Mouse (Mus musculus) liver, embryonic 14.5 days (tissue): ENCODE measurements around the gene Chil1. TPM values are rescaled to one million over a fixed set of nuclear protein-coding genes. Genes with fewer than 3 reads are reported as not detected.
A peak's percentile ranks its signal among the peaks of the same experiment; 100 is the strongest.

Source experiments
- ATAC-seq: fragments of 200-750 bp; cut with Nextera tagmentation; 2 replicates; pipeline ENCODE4 v1.8.0; 2017; ENCODE audit warnings: moderate number of reproducible peaks, mild to moderate bottlenecking, moderate library complexity; ENCODE audit not compliant: insufficient read depth
- DNase-seq, 3 experiments: peaks; one replicate each; pipeline ENCODE4 v3.0.0-alpha.2; 2012 to 2013; ENCODE audit warnings: low read depth in 3 of 3, low spot score in 3 of 3
- H3K27ac ChIP-seq: fragments of 300-500 bp; sonication (generic); 2 replicates; pipeline ENCODE4 v1.5.1; 2014; ENCODE audit warnings: moderate library complexity, mild to moderate bottlenecking, control low read depth, inconsistent platforms
- H3K27me3 ChIP-seq: fragments of 300-500 bp; sonication (generic); 2 replicates; pipeline ENCODE4 v1.6.1; 2014; ENCODE audit warnings: mild to moderate bottlenecking, low read length, moderate library complexity; ENCODE audit not compliant: control insufficient read depth, insufficient read depth
- H3K36me3 ChIP-seq: fragments of 300-500 bp; sonication (generic); replicated peaks from 2 replicates; pipeline ENCODE4 v1.6.1; 2014; ENCODE audit warnings: low read depth; ENCODE audit not compliant: control insufficient read depth, insufficient read depth
- H3K4me1 ChIP-seq, 2 experiments: fragments of 200-500 bp in 1 of 2; fragments of 300-500 bp in 1 of 2; sonication (generic) in 1 of 2; replicated peaks; 2 replicates each; pipeline ENCODE4 v1.6.1; 2012 to 2014; ENCODE audit warnings: antibody characterized with exemption in 1 of 2, inconsistent platforms in 1 of 2, low read length in 1 of 2; ENCODE audit not compliant: control insufficient read depth in 2 of 2, insufficient read depth in 2 of 2
- H3K4me2 ChIP-seq: fragments of 300-500 bp; sonication (generic); 2 replicates; pipeline ENCODE4 v1.6.1; 2014; ENCODE audit warnings: low read depth, mild to moderate bottlenecking, control low read depth, moderate library complexity
- H3K4me3 ChIP-seq, 2 experiments: fragments of 200-500 bp in 1 of 2; fragments of 300-500 bp in 1 of 2; sonication (generic) in 1 of 2; 2 replicates each; pipeline ENCODE4 v1.5.1; 2012 to 2014; ENCODE audit warnings: low read depth in 2 of 2, low read length in 2 of 2, mild to moderate bottlenecking in 2 of 2, control low read depth in 1 of 2, inconsistent platforms in 1 of 2, moderate library complexity in 1 of 2; ENCODE audit not compliant: insufficient read depth in 1 of 2
- H3K9ac ChIP-seq: fragments of 300-500 bp; sonication (generic); replicated peaks from 2 replicates; pipeline ENCODE4 v1.6.1; 2014; ENCODE audit warnings: mild to moderate bottlenecking, control low read depth, moderate library complexity
- H3K9me3 ChIP-seq: fragments of 300-500 bp; sonication (generic); 2 replicates; pipeline ENCODE4 v1.6.1; 2016; ENCODE audit warnings: low read length, mixed read lengths; ENCODE audit not compliant: control insufficient read depth
- CTCF ChIP-seq: IDR thresholded peaks from 2 replicates; pipeline ENCODE4 v1.5.1; 2016; ENCODE audit warnings: antibody characterized with exemption, low read depth, control low read depth
- EP300 ChIP-seq: IDR thresholded peaks from 2 replicates; pipeline ENCODE4 v1.6.1; 2016; ENCODE audit warnings: antibody characterized with exemption, low read depth
- WGBS: fragments of 180-500 bp; shearing (Covaris S2); extraction: QIAGEN DNeasy Blood & Tissue Kit; methylation state at CpG from one replicate; pipeline ENCODE4 v1.1.7; 2014; ENCODE audit not compliant: insufficient replicate concordance; 5-methylcytosine and 5-hydroxymethylcytosine counted together
- polyA plus RNA-seq, 2 experiments: library from polyadenylated mRNA; depleted of rRNA in 1 of 2; stranded (reverse) in 1 of 2; unstranded in 1 of 2; fragments of >200 nt; fragmentation: Nextera tagmentation in 1 of 2; extraction: Ambion mirVana in 1 of 2; gene quantifications; 2 replicates each; pipeline versions ENCODE4 v1.2.1 to v1.2.3; 2012 to 2014

The Chil1 gene
- polyA plus RNA-seq, 2 experiments: 1.3 to 3.7 TPM

DNA sequence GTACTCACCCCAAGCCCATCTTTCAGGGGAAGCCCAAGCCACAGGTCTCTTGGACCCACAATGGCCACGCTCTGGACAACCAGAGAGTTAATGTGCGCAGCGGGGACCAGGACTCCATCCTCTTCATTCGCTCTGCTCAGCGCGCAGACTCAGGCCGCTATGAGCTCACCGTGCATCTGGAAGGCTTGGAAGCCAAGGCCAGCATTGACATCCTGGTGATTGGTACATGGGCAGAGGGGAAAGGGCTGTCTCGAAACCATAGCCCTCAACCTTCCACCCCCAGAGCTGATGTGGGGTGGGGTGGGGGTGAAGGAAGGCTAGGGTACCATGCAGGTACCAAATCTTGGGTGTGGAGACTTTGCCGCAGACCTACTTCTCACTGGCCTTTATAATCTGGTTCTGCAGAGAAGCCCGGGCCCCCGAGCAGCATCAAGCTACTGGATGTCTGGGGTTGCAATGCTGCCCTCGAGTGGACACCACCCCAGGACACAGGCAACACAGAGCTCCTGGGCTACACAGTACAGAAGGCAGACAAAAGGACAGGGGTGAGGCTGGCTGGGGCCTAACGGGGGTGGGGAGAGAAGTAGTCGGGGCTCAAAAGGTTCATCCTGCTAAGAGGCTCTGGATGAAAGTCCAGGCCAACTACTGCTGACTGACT, 15.5 kb downstream of the Chil1 start:
- Histone ChIP-seq H3K4me1 (peaks cover 0 to 4% of the 10 kb centered on the region in 2 experiments; a peak in 1 of 4 replicates), H3K4me2 (no peak overlapping the region), H3K4me3 (no peak overlapping the region), H3K36me3 (no peaks in the 10 kb centered on the region), H3K9ac (no peak overlapping the region), H3K27me3 (no peaks in the 10 kb centered on the region; the same call in 1 of the 2 replicates), H3K9me3 (no peaks in the 10 kb centered on the region), H3K27ac (no peak overlapping the region)
- DNase-seq (no peak), ATAC-seq (no peak)
- TF ChIP-seq EP300 (no peak), CTCF (peak; percentile 28; the same call in 1 of the 2 replicates)
- WGBS: 72% methylated on average over 15 of the region's 15 CpGs

DNA sequence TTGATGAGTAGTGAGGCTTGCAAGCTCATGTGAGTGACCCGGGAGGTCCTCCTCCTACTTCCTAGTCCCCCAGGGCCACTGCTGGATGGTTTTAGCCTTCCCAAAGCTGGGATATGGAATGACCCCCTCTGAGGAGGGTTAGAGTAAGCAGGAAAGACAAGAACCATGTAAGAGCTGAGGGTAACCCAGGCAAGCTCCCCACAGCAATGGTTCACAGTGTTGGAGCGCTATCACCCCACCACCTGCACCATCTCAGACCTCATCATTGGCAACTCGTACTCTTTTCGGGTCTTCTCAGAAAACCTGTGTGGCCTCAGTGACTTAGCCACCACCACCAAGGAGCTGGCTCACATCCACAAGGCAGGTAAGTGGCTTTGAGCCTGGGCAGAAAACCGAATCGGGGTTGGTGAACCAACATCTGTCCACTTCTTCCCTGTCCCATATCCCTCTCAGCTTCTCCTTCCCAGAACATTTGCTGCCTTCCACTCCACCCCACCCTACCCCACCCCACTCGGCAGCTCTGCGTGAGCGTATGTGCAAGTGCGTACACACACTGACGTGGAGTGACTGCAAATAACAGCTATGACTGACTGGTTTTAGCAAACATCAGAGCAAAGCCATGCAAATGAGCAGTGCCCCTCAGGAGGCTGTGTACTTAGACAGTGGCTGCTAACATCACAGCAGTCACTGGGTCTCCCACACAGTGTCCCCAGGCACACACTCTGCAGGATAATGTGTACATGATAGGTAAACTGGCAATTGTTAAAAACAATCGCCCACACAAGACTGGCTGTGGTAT, 16.4 kb downstream of the Chil1 start:
- Histone ChIP-seq H3K36me3 (no peaks in the 10 kb centered on the region), H3K4me1 (peaks cover 0 to 4% of the 10 kb centered on the region in 2 experiments; a peak in 1 of 4 replicates), H3K9me3 (no peaks in the 10 kb centered on the region), H3K27ac (no peak overlapping the region), H3K27me3 (no peaks in the 10 kb centered on the region; the same call in 1 of the 2 replicates), H3K4me2 (no peak overlapping the region), H3K4me3 (no peak overlapping the region), H3K9ac (no peak overlapping the region)
- WGBS: 63% methylated on average over 12 of the region's 12 CpGs
- DNase-seq (no peak), ATAC-seq (no peak)
- TF ChIP-seq EP300: no peak
- no peak for TF ChIP-seq CTCF

DNA sequence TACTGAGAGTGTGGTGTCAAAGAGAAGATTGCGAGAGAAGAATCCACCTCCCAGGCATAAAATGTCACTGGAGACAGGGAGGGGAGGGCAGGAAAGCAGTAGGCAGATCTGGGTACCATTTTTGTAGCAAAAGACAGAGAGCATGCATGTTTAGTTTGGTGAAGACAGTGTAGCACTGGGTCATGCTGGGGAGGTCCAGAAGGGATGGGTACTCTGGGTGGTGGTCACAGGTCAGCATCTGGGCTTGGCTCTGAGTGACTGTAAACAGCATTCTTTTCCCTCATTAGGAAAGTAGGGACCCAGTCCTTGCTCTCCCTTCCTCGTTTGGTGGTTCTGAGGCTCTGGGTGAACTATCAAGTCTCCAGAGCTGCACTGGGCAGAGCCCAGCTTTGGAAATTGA, 18.5 kb downstream of the Chil1 start:
- 47% methylated on average over 2 of the region's 2 CpGs for WGBS
- no peak overlapping the region for H3K27ac ChIP-seq
- DNase-seq: no peak
- no peak overlapping the region for H3K9ac ChIP-seq
- H3K36me3 ChIP-seq: no peaks in the 10 kb centered on the region
- TF ChIP-seq EP300: no peak
- TF ChIP-seq CTCF: no peak
- H3K9me3 ChIP-seq: no peaks in the 10 kb centered on the region
- ATAC-seq: no peak
- no peaks in the 10 kb centered on the region for H3K27me3 ChIP-seq
- H3K4me2 ChIP-seq: no peak overlapping the region
- H3K4me1 ChIP-seq: peaks cover 0 to 9% of the 10 kb centered on the region in 2 experiments; a peak in 3 of 4 replicates
- H3K4me3 ChIP-seq: no peak overlapping the region

DNA sequence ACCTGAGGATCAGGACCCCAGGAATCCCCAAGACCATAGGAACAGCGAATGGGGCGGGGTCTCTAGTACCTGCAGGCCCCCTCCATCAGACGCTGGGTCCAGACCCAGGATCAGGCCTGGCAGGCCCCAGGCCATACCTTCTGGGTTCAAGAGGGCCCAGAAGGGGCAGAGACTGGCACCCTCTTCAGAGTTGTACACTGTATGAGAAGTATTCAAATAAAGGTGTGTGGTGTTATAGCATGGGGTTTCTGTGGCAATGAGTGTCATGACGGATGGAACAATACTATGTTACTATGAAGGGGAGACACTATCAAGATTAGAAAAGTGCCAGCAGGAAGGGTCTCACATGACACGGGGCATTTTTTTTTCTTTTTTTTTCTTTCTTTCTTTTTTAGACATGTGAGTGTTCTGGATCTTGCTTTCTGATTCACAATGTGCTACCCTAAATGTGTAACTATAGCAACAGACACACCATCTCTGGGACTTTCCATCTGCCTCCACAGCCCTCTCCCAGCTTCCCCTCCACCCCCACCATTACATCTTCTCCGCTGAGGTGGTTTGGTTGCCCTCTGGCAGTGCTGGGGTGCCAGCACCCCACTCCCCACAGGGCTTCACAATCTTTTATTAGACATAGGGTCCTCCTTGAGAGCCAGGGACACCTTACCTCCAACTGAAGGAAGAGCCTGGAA, 19.2 kb downstream of the Chil1 start:
- WGBS: 57% methylated on average over 6 of the region's 6 CpGs
- Histone ChIP-seq H3K9me3 (no peaks in the 10 kb centered on the region), H3K4me2 (no peak overlapping the region), H3K4me3 (no peak overlapping the region), H3K4me1 (peaks cover 3 to 12% of the 10 kb centered on the region in 2 experiments), H3K27ac (no peak overlapping the region), H3K36me3 (no peaks in the 10 kb centered on the region), H3K9ac (no peak overlapping the region), H3K27me3 (no peaks in the 10 kb centered on the region)
- DNase-seq (no peak), ATAC-seq (no peak)
- TF ChIP-seq CTCF (no peak), EP300 (no peak)
